Mouse (Mus musculus) CH12.LX (cell line): ENCODE measurements at regions not wholly inside any gene's neighbourhood (a gene's known extent, or its start where the extent isn't known, plus 50 kb on each side); places are given as distances from the start of the nearest gene placed in this dataset.

Source experiments
- DNase-seq: peaks from one replicate; pipeline ENCODE4 v3.0.0-alpha.2; 2013; ENCODE audit errors: extremely low read depth
- H3K27ac ChIP-seq: 2 replicates; pipeline ENCODE4 v1.5.1; 2012; ENCODE audit warnings: low read depth, mild to moderate bottlenecking, control low read depth, moderate library complexity; ENCODE audit not compliant: insufficient read depth
- H3K27me3 ChIP-seq: replicated peaks from 2 replicates; pipeline ENCODE3; 2012; ENCODE audit warnings: inconsistent platforms
- H3K36me3 ChIP-seq, 2 experiments: replicated peaks in 1 of 2; 2 replicates each; pipeline versions ENCODE3 to v1.6.1; 2012; ENCODE audit warnings: inconsistent platforms in 1 of 2, low read length in 1 of 2, mild to moderate bottlenecking in 1 of 2, mixed read lengths in 1 of 2, moderate library complexity in 1 of 2; ENCODE audit not compliant: control insufficient read depth in 1 of 2, insufficient read depth in 1 of 2
- H3K4me1 ChIP-seq, 2 experiments: 2 replicates each; pipeline ENCODE4 v1.6.1; 2012; ENCODE audit warnings: inconsistent platforms in 1 of 2, moderate library complexity in 1 of 2; ENCODE audit not compliant: insufficient read depth in 2 of 2, control insufficient read depth in 1 of 2
- H3K4me2 ChIP-seq: 2 replicates; pipeline ENCODE4 v1.6.1; 2012; ENCODE audit warnings: low read depth, mild to moderate bottlenecking, control low read depth; ENCODE audit not compliant: poor library complexity, insufficient read depth, severe bottlenecking
- H3K4me3 ChIP-seq, 3 experiments: fragments of 150-350 bp in 1 of 3; sonication (generic) in 1 of 3; replicated peaks in 1 of 3; 2 replicates each; pipeline versions ENCODE3 to v1.5.1; 2011 to 2012; ENCODE audit warnings: low read depth in 2 of 3, low read length in 2 of 3, mild to moderate bottlenecking in 2 of 3, moderate library complexity in 2 of 3, control low read depth in 1 of 3, improper control_type of control experiment in 1 of 3, inconsistent platforms in 1 of 3, mixed read lengths in 1 of 3; ENCODE audit not compliant: poor library complexity in 1 of 3
- H3K79me2 ChIP-seq: replicated peaks from 2 replicates; pipeline ENCODE4 v1.6.1; 2012; ENCODE audit warnings: mild to moderate bottlenecking, moderate library complexity; ENCODE audit not compliant: control insufficient read depth, poor library complexity, insufficient read depth, severe bottlenecking; ENCODE audit errors: extremely low read depth
- H3K9ac ChIP-seq: 2 replicates; pipeline ENCODE4 v1.6.1; 2012; ENCODE audit warnings: low read depth, mild to moderate bottlenecking, control low read depth, moderate library complexity; ENCODE audit not compliant: insufficient read depth
- H3K9me3 ChIP-seq: replicated peaks from 2 replicates; pipeline ENCODE3; 2012; ENCODE audit warnings: low read length, inconsistent platforms, mixed read lengths
- CHD1 ChIP-seq: IDR thresholded peaks from 2 replicates; pipeline ENCODE4 v1.6.1; 2012; ENCODE audit warnings: low read depth, low read length, improper control_type of control experiment, inconsistent platforms
- CHD2 ChIP-seq: IDR thresholded peaks from 2 replicates; pipeline ENCODE4 v1.6.1; 2011; ENCODE audit warnings: low read length, improper control_type of control experiment
- CTCF ChIP-seq, 2 experiments: IDR thresholded peaks in 1 of 2; conservative IDR thresholded peaks in 1 of 2; 2 replicates each; pipeline ENCODE4 v1.5.1; 2011 to 2012; ENCODE audit warnings: low read depth in 2 of 2, low read length in 2 of 2, improper control_type of control experiment in 1 of 2, inconsistent platforms in 1 of 2, mild to moderate bottlenecking in 1 of 2, moderate library complexity in 1 of 2
- E2F4 ChIP-seq: IDR thresholded peaks from 2 replicates; pipeline ENCODE4 v1.6.1; 2011; ENCODE audit warnings: low read depth, low read length, improper control_type of control experiment; ENCODE audit not compliant: insufficient replicate concordance
- ELF1 ChIP-seq: IDR thresholded peaks from 2 replicates; pipeline ENCODE4 v1.6.1; 2014; ENCODE audit warnings: low read depth, mild to moderate bottlenecking, inconsistent platforms, low read length, improper control_type of control experiment
- EP300 ChIP-seq: IDR thresholded peaks from 2 replicates; pipeline ENCODE4 v1.6.1; 2011; ENCODE audit warnings: low read length, improper control_type of control experiment
- ETS1 ChIP-seq: conservative IDR thresholded peaks from 2 replicates; pipeline ENCODE4 v1.6.1; 2012; ENCODE audit warnings: low read depth, mild to moderate bottlenecking, inconsistent platforms, low read length, improper control_type of control experiment, moderate library complexity
- GABPA ChIP-seq: IDR thresholded peaks from 2 replicates; pipeline ENCODE4 v1.6.1; 2012; ENCODE audit warnings: low read depth, low read length, improper control_type of control experiment, inconsistent platforms; ENCODE audit not compliant: insufficient replicate concordance
- HCFC1 ChIP-seq: IDR thresholded peaks from 2 replicates; pipeline ENCODE4 v1.6.1; 2012; ENCODE audit warnings: low read depth, mild to moderate bottlenecking, inconsistent platforms, low read length, improper control_type of control experiment
- IRF4 ChIP-seq: IDR thresholded peaks from 2 replicates; pipeline ENCODE4 v1.6.1; 2014; ENCODE audit warnings: low read depth, mild to moderate bottlenecking, inconsistent platforms, low read length, improper control_type of control experiment
- JUN ChIP-seq: IDR thresholded peaks from 2 replicates; pipeline ENCODE4 v1.6.1; 2011; ENCODE audit warnings: low read depth, mild to moderate bottlenecking, low read length, improper control_type of control experiment, moderate library complexity; ENCODE audit not compliant: insufficient read depth
- JUND ChIP-seq: conservative IDR thresholded peaks from 2 replicates; pipeline ENCODE4 v1.6.1; 2011; ENCODE audit warnings: low read depth, low read length, improper control_type of control experiment
- KAT2A ChIP-seq: IDR thresholded peaks from 2 replicates; pipeline ENCODE4 v1.6.1; 2012; ENCODE audit warnings: low read length, improper control_type of control experiment, inconsistent platforms; ENCODE audit not compliant: insufficient replicate concordance
- MAFK ChIP-seq: IDR thresholded peaks from 2 replicates; pipeline ENCODE4 v1.6.1; 2011; ENCODE audit warnings: low read length, improper control_type of control experiment; ENCODE audit not compliant: insufficient replicate concordance
- MAX ChIP-seq: IDR thresholded peaks from 2 replicates; pipeline ENCODE4 v1.6.1; 2011; ENCODE audit warnings: low read length, improper control_type of control experiment
- MAZ ChIP-seq: IDR thresholded peaks from 2 replicates; pipeline ENCODE4 v1.6.1; 2012; ENCODE audit warnings: low read depth, mild to moderate bottlenecking, inconsistent platforms, low read length, improper control_type of control experiment, moderate library complexity
- MEF2A ChIP-seq: IDR thresholded peaks from 2 replicates; pipeline ENCODE4 v1.6.1; 2014; ENCODE audit warnings: low read depth, mild to moderate bottlenecking, inconsistent platforms, low read length, improper control_type of control experiment, borderline replicate concordance
- NRF1 ChIP-seq: IDR thresholded peaks from 2 replicates; pipeline ENCODE4 v1.6.1; 2014; ENCODE audit warnings: low read depth, mild to moderate bottlenecking, inconsistent platforms, low read length, improper control_type of control experiment, moderate library complexity
- POLR2AphosphoS2 ChIP-seq: IDR thresholded peaks from 2 replicates; pipeline ENCODE4 v1.6.1; 2011; ENCODE audit warnings: low read depth, low read length, improper control_type of control experiment
- SIN3A ChIP-seq: IDR thresholded peaks from 2 replicates; pipeline ENCODE4 v1.6.1; 2012; ENCODE audit warnings: low read length, improper control_type of control experiment, inconsistent platforms
- SMC3 ChIP-seq: IDR thresholded peaks from 2 replicates; pipeline ENCODE4 v1.6.1; 2011; ENCODE audit warnings: low read depth, low read length, improper control_type of control experiment
- TBP ChIP-seq: conservative IDR thresholded peaks from 2 replicates; pipeline ENCODE4 v1.6.1; 2011; ENCODE audit warnings: low read depth, low read length, improper control_type of control experiment
- TCF12 ChIP-seq: IDR thresholded peaks from 2 replicates; pipeline ENCODE4 v1.6.1; 2014; ENCODE audit warnings: low read depth, mild to moderate bottlenecking, inconsistent platforms, low read length, improper control_type of control experiment
- USF1 ChIP-seq: IDR thresholded peaks from 2 replicates; pipeline ENCODE4 v1.6.1; 2014; ENCODE audit warnings: low read depth, mild to moderate bottlenecking, inconsistent platforms, low read length, improper control_type of control experiment
- USF2 ChIP-seq: conservative IDR thresholded peaks from 2 replicates; pipeline ENCODE4 v1.6.1; 2011; ENCODE audit warnings: low read depth, low read length, improper control_type of control experiment
- ZC3H11A ChIP-seq: IDR thresholded peaks from 2 replicates; pipeline ENCODE4 v1.6.1; 2012; ENCODE audit warnings: low read depth, mild to moderate bottlenecking, inconsistent platforms, low read length, improper control_type of control experiment
- ZKSCAN1 ChIP-seq: IDR thresholded peaks from 2 replicates; pipeline ENCODE4 v1.6.1; 2012; ENCODE audit warnings: low read depth, inconsistent platforms, low read length, improper control_type of control experiment, borderline replicate concordance
- ZNF384 ChIP-seq: IDR thresholded peaks from 2 replicates; pipeline ENCODE4 v1.6.1; 2012; ENCODE audit warnings: low read depth, low read length, improper control_type of control experiment, inconsistent platforms
- dilution Hi-C: fragments of 300-500 bp; cut with MboI; formaldehyde crosslinking; loops from 2 replicates; pipeline ENCODE4 v1.14.3; 2020; ENCODE audit warnings: low sequenced_read_pairs; ENCODE audit not compliant: extremely low pct_unique_long_range_greater_than_20kb, extremely low pct_ligation_motif_present
- in situ Hi-C: fragments of 300-500 bp; cut with MboI; formaldehyde crosslinking; loops from 3 replicates; pipeline ENCODE4 v1.14.3; 2019; ENCODE audit warnings: low sequenced_read_pairs, low pct_ligation_motif_present, low pct_unique_long_range_greater_than_20kb, mixed read lengths

DNA sequence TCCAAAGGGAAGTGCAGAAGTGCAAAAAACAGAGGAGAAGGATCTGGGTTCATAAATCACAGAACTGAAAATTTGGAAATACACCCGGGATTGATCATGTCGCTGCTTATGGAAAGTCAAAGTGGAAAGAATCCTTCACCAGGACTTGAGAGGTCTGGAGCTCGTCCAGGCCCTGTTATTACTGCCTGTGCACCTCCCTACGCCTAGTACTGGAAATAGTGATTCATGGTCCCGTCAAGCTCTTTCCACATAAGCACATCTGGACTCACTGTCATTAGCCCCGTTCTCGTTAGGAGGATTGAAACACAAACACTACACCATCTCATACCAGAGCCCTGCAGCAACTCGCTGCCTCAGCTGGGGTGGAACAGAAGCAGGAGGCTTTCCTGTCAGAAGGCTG, 107.7 kb downstream of the Nfkbiz start:
- dilution Hi-C loops: no loop called here
- H3K79me2 ChIP-seq: no peaks in the 10 kb centered on the region; the same call in 1 of the 2 replicates
- peak overlapping the region; percentile 49 for H3K9ac ChIP-seq
- peak overlapping the region; percentile 60 for H3K4me2 ChIP-seq
- in situ Hi-C loops: no loop called here
- H3K27ac ChIP-seq: no peak overlapping the region
- H3K9me3 ChIP-seq: no peaks in the 10 kb centered on the region
- H3K27me3 ChIP-seq: no peaks in the 10 kb centered on the region
- peaks cover 18 to 40% of the 10 kb centered on the region in 2 experiments for H3K4me1 ChIP-seq
- peak; percentile 80 for DNase-seq
- H3K4me3 ChIP-seq: no peak overlapping the region
- H3K36me3 ChIP-seq: peaks cover 0 to 2% of the 10 kb centered on the region in 2 experiments
- TF ChIP-seq SIN3A (peak; percentile 64; the same call in 1 of the 2 replicates), EP300 (peak; percentile 75), JUN (peak; percentile 90), ETS1 (peak; percentile 71), USF2 (no peak), MEF2A (0 out of 2 replicates have a peak, but pooled peaks have one; percentile 50), CHD2 (peak; percentile 29; the same call in 1 of the 2 replicates), ELF1 (0 out of 2 replicates have a peak, but pooled peaks have one; percentile 3), MAX (peak; percentile 58; the same call in 1 of the 2 replicates), NRF1 (no peak), TCF12 (peak; percentile 28; the same call in 1 of the 2 replicates), USF1 (no peak), ZNF384 (no peak), MAFK (0 out of 2 replicates have a peak, but pooled peaks have one; percentile 9), JUND (peak; percentile 94)

GRCm38 (mm10) chr16:55726538-55726937, 112.2 kb downstream of the Nfkbiz start:
- Histone ChIP-seq H3K4me2 (no peak overlapping the region), H3K4me1 (peaks cover 12 to 16% of the 10 kb centered on the region in 2 experiments), H3K36me3 (no peaks in the 10 kb centered on the region), H3K9me3 (no peaks in the 10 kb centered on the region), H3K4me3 (no peak overlapping the region), H3K27ac (no peak overlapping the region)
- dilution Hi-C loops: no loop called here
- no peak for TF ChIP-seq USF1
- no peak for TF ChIP-seq IRF4
- no peak for TF ChIP-seq EP300
- no peak for TF ChIP-seq E2F4
- TF ChIP-seq CTCF (conservative IDR thresholded peaks at IDR 0.05 in 1 of 2, IDR thresholded peaks at IDR 0.05 in 1 of 2; ENCODE audit: low read depth in 2 of 2, low read length in 2 of 2): no peak
- TF ChIP-seq ZKSCAN1: no peak
- TF ChIP-seq POLR2AphosphoS2: no peak
- no peak for TF ChIP-seq SIN3A
- TF ChIP-seq CHD1: no peak
- no peak for TF ChIP-seq CHD2
- no peak for TF ChIP-seq TCF12
- TF ChIP-seq MAZ: no peak
- no peak for TF ChIP-seq GABPA
- TF ChIP-seq SMC3: no peak
- TF ChIP-seq HCFC1: no peak
- TF ChIP-seq TBP: no peak
- no peak for TF ChIP-seq ZC3H11A
- TF ChIP-seq KAT2A: no peak
- TF ChIP-seq, all 38 proteins: peak for 0
- Histone ChIP-seq H3K79me2 (no peaks in the 10 kb centered on the region), H3K9ac (no peak overlapping the region), H3K27me3 (no peaks in the 10 kb centered on the region)
- no peak for DNase-seq
- in situ Hi-C loops: no loop called here
